Mouse (Mus musculus) kidney, embryonic 14.5 days (tissue): ENCODE data around the gene G430095P16Rik. TPM values are rescaled to one million over a fixed set of nuclear protein-coding genes. Genes with fewer than 3 reads are reported as not detected.

ENCODE experiments used
- ATAC-seq: fragments of 200-750 bp; cut with Nextera tagmentation; 2 replicates; pipeline ENCODE4 v1.8.0; 2017; ENCODE audit warnings: moderate number of reproducible peaks, mild to moderate bottlenecking, moderate TSS enrichment, moderate library complexity; ENCODE audit not compliant: low FRiP score, low TSS enrichment
- H3K27ac ChIP-seq: fragments of 300-500 bp; sonication (generic); 2 replicates; pipeline ENCODE4 v1.5.1; 2014; ENCODE audit warnings: low read depth, mild to moderate bottlenecking, low read length, moderate library complexity, mixed read lengths
- H3K27me3 ChIP-seq: fragments of 300-500 bp; sonication (generic); 2 replicates; pipeline ENCODE4 v1.6.1; 2014; ENCODE audit warnings: mild to moderate bottlenecking, low read length; ENCODE audit not compliant: control insufficient read depth, insufficient read depth
- H3K36me3 ChIP-seq: fragments of 300-500 bp; sonication (generic); 2 replicates; pipeline ENCODE4 v1.6.1; 2014; ENCODE audit warnings: low read length, mixed read lengths; ENCODE audit not compliant: control insufficient read depth, insufficient read depth
- H3K4me1 ChIP-seq: fragments of 300-500 bp; sonication (generic); 2 replicates; pipeline ENCODE4 v1.6.1; 2014; ENCODE audit warnings: low read length, mixed read lengths; ENCODE audit not compliant: control insufficient read depth, insufficient read depth
- H3K4me2 ChIP-seq: fragments of 300-500 bp; sonication (generic); replicated peaks from 2 replicates; pipeline ENCODE4 v1.6.1; 2014; ENCODE audit warnings: low read depth, mild to moderate bottlenecking, low read length
- H3K4me3 ChIP-seq: fragments of 300-500 bp; sonication (generic); 2 replicates; pipeline ENCODE4 v1.5.1; 2014; ENCODE audit warnings: mild to moderate bottlenecking, low read length
- H3K9ac ChIP-seq: fragments of 300-500 bp; sonication (generic); 2 replicates; pipeline ENCODE4 v1.6.1; 2014; ENCODE audit warnings: low read depth, mild to moderate bottlenecking, low read length, moderate library complexity
- H3K9me3 ChIP-seq: fragments of 300-500 bp; sonication (generic); 2 replicates; pipeline ENCODE4 v1.6.1; 2016; ENCODE audit warnings: low read length; ENCODE audit not compliant: control insufficient read depth
- WGBS: fragments of 180-500 bp; shearing (Covaris S2); extraction: QIAGEN DNeasy Blood & Tissue Kit; methylation state at CpG from one replicate; pipeline ENCODE4 v1.1.7; 2014; 5-methylcytosine and 5-hydroxymethylcytosine counted together
- polyA plus RNA-seq: library from polyadenylated mRNA; unstranded; fragments of >200 nt; fragmentation: Nextera tagmentation; extraction: Ambion mirVana; gene quantifications from 2 replicates; pipeline ENCODE4 v1.2.1, GENCODE M21; 2014

The G430095P16Rik gene
- polyA plus RNA-seq, 1 experiment from 2014 or later, result 1.7 TPM

GRCm38 (mm10) chr8:84689091-84689915, 33.5 kb upstream of the G430095P16Rik start:
- Histone ChIP-seq H3K27ac (peak overlapping the region; percentile 43; the same call in 1 of the 2 replicates), H3K9ac (peak overlapping the region; percentile 77), H3K27me3 (no peaks in the 10 kb centered on the region), H3K4me2 (peak overlapping the region; percentile 85), H3K4me3 (peak overlapping the region; percentile 78), H3K4me1 (peaks cover 25% of the 10 kb centered on the region), H3K9me3 (no peaks in the 10 kb centered on the region), H3K36me3 (peaks cover 29% of the 10 kb centered on the region; the same call in 1 of the 2 replicates)
- WGBS, result under 1% methylated on average over 47 of the region's 47 CpGs
- peak; percentile 84 for ATAC-seq

DNA sequence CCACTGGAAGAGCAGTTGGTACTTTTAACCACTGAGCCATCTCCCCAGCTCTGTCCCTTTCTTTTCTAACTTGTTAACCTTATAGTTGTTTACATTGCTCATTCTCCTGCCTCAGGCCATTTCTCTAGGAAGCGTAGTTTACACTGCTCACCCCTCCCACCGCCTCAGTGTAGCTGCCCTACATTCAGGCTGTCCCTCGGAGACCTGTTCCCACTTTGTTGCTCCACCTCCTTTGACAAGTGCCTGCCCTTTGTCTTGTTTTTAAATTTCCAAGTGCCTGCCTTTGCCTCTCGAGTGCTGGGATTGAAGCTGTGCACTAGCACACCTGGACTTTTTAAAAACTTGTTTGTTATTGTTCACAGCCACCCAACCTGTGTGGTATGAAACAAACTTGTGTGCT, 29.5 kb upstream of the G430095P16Rik start:
- H3K27ac ChIP-seq, result no peak overlapping the region
- H3K4me2 ChIP-seq, result no peak overlapping the region
- ATAC-seq, result no peak
- H3K27me3 ChIP-seq, result no peaks in the 10 kb centered on the region
- WGBS, result 69% methylated on average over 4 of the region's 4 CpGs
- H3K4me3 ChIP-seq, result no peak overlapping the region
- no peak overlapping the region for H3K9ac ChIP-seq
- peaks cover 7% of the 10 kb centered on the region; the same call in 1 of the 2 replicates for H3K4me1 ChIP-seq
- peaks cover 60% of the 10 kb centered on the region for H3K36me3 ChIP-seq
- H3K9me3 ChIP-seq, result no peaks in the 10 kb centered on the region

DNA sequence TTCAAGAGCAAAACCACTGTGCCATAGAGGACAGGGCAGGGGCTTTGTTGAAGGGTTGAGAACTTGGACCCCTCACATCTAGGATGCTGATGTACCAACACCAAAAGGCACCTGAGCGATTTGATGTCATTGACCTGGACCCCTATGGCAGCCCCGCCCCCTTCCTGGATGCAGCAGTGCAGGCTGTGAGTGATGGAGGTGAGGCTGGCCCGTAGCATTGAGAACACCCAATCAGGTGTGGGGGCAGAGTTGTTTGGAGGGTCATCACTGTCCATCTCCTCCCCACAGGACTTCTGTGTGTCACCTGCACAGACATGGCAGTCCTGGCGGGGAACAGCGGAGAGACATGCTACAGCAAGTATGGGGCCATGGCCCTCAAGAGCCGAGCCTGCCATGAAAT, 27.7 kb upstream of the G430095P16Rik start:
- no peak overlapping the region for H3K9ac ChIP-seq
- H3K4me3 ChIP-seq, result no peak overlapping the region
- no peak for ATAC-seq
- no peak overlapping the region for H3K27ac ChIP-seq
- no peaks in the 10 kb centered on the region for H3K27me3 ChIP-seq
- peaks cover 73% of the 10 kb centered on the region for H3K36me3 ChIP-seq
- H3K4me2 ChIP-seq, result no peak overlapping the region
- H3K4me1 ChIP-seq, result peaks cover 3% of the 10 kb centered on the region; the same call in 1 of the 2 replicates
- no peaks in the 10 kb centered on the region for H3K9me3 ChIP-seq
- WGBS, result 94% methylated on average over 6 of the region's 6 CpGs

DNA sequence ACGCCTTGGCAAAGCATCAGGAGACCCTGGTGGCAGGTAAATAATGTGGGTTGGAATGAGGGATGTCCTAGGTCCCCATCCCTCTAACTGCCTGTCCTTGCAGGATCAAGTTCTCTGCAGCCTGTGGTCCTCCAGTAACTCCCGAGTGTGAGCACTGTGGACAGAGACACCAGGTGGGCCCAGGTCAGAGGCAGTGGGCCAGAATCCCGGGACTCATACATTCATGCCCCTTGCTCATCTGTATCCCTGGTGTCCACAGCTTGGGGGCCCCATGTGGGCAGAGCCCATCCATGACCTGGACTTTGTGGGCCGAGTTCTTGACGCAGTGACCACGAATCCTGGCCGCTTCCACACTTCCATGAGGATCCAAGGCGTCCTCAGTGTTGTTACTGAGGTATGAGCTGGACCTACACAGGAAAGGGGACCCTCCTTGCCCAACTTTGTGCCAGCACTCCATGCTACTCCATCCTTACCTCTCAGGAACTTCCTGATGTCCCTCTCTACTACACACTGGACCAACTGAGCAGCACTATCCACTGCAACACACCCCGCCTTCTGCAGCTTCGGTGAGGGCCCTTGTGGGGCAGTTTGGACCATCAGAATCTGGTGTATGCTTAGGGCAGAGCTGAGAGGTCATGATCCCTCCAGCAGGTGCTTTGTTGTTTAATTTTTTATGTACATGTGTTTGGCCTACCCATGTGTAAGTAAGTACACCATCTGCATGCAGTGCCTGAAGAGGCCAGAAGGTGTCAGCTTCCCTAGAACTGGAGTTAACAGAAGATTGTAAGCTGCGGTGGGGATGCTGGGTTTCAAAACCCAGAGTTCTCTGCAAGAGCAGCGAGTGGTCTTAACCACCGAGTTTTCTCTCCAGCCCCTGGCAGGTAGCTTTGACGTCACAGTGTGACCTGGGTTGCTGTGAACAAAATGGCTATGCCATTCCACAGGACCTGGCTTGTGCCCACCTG, 25.4 kb upstream of the G430095P16Rik start:
- H3K27me3 ChIP-seq, result peaks cover 12% of the 10 kb centered on the region
- WGBS, result 89% methylated on average over 14 of the region's 14 CpGs
- peaks cover 6% of the 10 kb centered on the region; the same call in 1 of the 2 replicates for H3K4me1 ChIP-seq
- H3K4me2 ChIP-seq, result no peak overlapping the region
- no peak overlapping the region for H3K27ac ChIP-seq
- no peak overlapping the region for H3K4me3 ChIP-seq
- H3K9me3 ChIP-seq, result no peaks in the 10 kb centered on the region
- ATAC-seq, result no peak
- H3K9ac ChIP-seq, result no peak overlapping the region
- H3K36me3 ChIP-seq, result peaks cover 58% of the 10 kb centered on the region

DNA sequence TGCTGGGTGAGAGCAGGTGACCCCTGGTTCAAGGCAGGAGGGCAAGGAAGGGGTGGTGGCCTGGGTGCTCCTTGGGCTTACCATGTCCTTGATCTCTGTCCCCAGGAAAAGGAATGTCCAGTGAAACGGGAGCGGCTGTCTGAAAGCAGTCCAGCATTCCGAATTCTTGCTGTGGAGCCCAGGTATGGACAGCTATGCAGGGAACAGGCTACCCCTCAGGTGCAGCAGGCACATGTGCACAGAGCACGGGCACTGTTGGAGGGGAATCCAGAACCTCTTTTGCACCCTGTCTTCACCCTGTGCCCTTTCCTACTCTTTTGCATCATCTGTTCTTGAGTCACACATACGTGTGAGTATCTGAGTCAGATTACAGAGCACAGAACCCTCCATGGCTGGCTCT, 24.5 kb upstream of the G430095P16Rik start:
- Histone ChIP-seq H3K27ac (no peak overlapping the region), H3K4me1 (peaks cover 6% of the 10 kb centered on the region; the same call in 1 of the 2 replicates), H3K4me2 (no peak overlapping the region), H3K9ac (no peak overlapping the region), H3K4me3 (no peak overlapping the region), H3K27me3 (peaks cover 20% of the 10 kb centered on the region), H3K9me3 (no peaks in the 10 kb centered on the region), H3K36me3 (peaks cover 52% of the 10 kb centered on the region)
- ATAC-seq, result no peak
- 91% methylated on average over 5 of the region's 5 CpGs for WGBS

DNA sequence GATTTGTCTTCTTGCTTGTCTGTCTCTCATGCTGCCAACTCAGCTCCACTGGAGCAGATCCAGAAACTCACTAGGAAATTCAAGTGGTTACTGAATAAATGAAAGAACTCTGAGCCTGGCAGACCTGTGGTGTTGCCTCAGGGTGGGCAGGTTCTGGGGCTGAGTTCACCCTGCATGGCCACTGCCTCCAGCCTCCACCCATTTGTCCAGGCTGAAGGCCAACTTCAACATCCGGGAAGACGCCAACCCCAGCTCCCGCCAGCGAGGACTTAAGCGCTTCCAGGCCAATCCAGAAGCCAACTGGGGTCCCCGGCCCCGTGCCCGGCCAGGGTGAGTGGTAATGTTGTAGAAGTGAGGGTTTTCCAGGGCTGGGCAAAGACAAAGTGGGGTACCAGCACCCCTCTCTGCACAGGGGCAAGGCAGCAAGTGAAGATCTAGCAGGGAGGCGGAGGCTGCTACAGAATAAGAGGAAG, 23.8 kb upstream of the G430095P16Rik start:
- Histone ChIP-seq H3K36me3 (peaks cover 45% of the 10 kb centered on the region), H3K4me3 (no peak overlapping the region), H3K27me3 (peaks cover 27% of the 10 kb centered on the region), H3K9ac (no peak overlapping the region), H3K4me1 (peaks cover 10% of the 10 kb centered on the region), H3K27ac (no peak overlapping the region), H3K9me3 (no peaks in the 10 kb centered on the region), H3K4me2 (no peak overlapping the region)
- WGBS, result 92% methylated on average over 9 of the region's 9 CpGs
- ATAC-seq, result no peak

GRCm38 (mm10) chr8:84699861-84700322, 22.9 kb upstream of the G430095P16Rik start:
- H3K27ac ChIP-seq, result peak overlapping the region; percentile 55; the same call in 1 of the 2 replicates
- H3K9ac ChIP-seq, result no peak overlapping the region
- H3K4me1 ChIP-seq, result peaks cover 17% of the 10 kb centered on the region
- no peaks in the 10 kb centered on the region for H3K9me3 ChIP-seq
- WGBS, result 69% methylated on average over 7 of the region's 7 CpGs
- H3K4me2 ChIP-seq, result no peak overlapping the region
- peaks cover 44% of the 10 kb centered on the region for H3K36me3 ChIP-seq
- peaks cover 36% of the 10 kb centered on the region for H3K27me3 ChIP-seq
- no peak overlapping the region for H3K4me3 ChIP-seq
- peak; percentile 8 for ATAC-seq

DNA sequence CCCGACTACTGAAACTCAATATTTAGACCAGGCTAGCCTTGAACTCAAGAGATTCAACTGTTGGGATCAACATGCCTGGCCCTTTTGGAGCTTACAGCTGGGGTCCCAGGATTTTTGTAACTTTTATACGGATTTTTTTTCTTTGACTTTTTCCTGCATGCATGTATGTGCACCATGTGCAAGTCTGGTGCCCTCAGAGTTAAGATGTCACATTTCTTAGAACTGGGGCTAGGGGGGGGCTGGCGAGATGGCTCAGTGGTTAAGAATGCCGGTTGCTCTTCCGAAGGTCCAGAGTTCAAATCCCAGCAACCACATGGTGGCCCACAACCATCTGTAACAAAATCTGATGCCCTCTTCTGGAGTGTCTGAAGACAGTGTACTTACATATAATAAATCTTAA, 22.3 kb upstream of the G430095P16Rik start:
- ATAC-seq, result no peak
- no peak overlapping the region for H3K4me2 ChIP-seq
- peak overlapping the region; percentile 48; the same call in 1 of the 2 replicates for H3K27ac ChIP-seq
- peaks cover 38% of the 10 kb centered on the region for H3K36me3 ChIP-seq
- WGBS, result 81% methylated on average over 5 of the region's 5 CpGs
- no peak overlapping the region for H3K4me3 ChIP-seq
- peaks cover 42% of the 10 kb centered on the region for H3K27me3 ChIP-seq
- no peak overlapping the region for H3K9ac ChIP-seq
- peaks cover 22% of the 10 kb centered on the region for H3K4me1 ChIP-seq
- H3K9me3 ChIP-seq, result no peaks in the 10 kb centered on the region
